13 mouse cellular contexts compared by ENCODE assay signal in genomic region chr7:82863341-82863740, GRCm38 (mm10). TPM values are rescaled to one million over a fixed set of nuclear protein-coding genes. Genes with fewer than 3 reads are reported as not detected.
A peak's percentile ranks its signal among the peaks of the same experiment; 100 is the strongest.
DNase-seq lines count a peak whose midpoint lies in the region; ATAC-seq and TF ChIP-seq lines count a peak whose summit lies in the region.
"Had no signal": no experiment of that assay in that cellular context is flagged by ENCODE, and none has a peak within 500 bp of the region (broad histone marks: within the 10 kb centered on the region; RNA-seq: fewer than 3 reads in every experiment).

No protein-coding gene starts in this region.

- H3K9me3 ChIP-seq in embryonic facial prominence, embryonic 10.5 days: no peaks in the 10 kb centered on the region
- H3K9me3 ChIP-seq in embryonic facial prominence, embryonic 14.5 days (ENCODE audit: control insufficient read depth, low read length): no peaks in the 10 kb centered on the region
- H3K9me3 ChIP-seq in hindbrain, embryonic 11.5 days (ENCODE audit: control insufficient read depth, low read length): no peaks in the 10 kb centered on the region
- H3K9me3 ChIP-seq in midbrain, embryonic 13.5 days: no peaks in the 10 kb centered on the region
- H3K9me3 ChIP-seq: heart, embryonic 12.5 days had no signal

- no peak for DNase-seq in embryonic facial prominence, embryonic 10.5 days (ENCODE audit: low spot score)
- peak; percentile 53 for DNase-seq in embryonic facial prominence, embryonic 14.5 days (ENCODE audit: low spot score)
- peak; percentile 38 for DNase-seq in hindbrain, embryonic 11.5 days (ENCODE audit: low spot score)
- DNase-seq in thymus, adult 2 months: no peak
- no peak for DNase-seq in kidney, adult 8-10 months
- DNase-seq in ovary, postnatal 36 days (ENCODE audit: low spot score): no peak
- DNase-seq: cerebellum, adult 8-10 months; kidney, postnatal 25 days; spleen, adult 18-20 months had no signal

- H3K4me3 ChIP-seq in embryonic facial prominence, embryonic 10.5 days: no peak overlapping the region
- no peak overlapping the region for H3K4me3 ChIP-seq in embryonic facial prominence, embryonic 14.5 days (ENCODE audit: low read depth, low read length)
- H3K4me3 ChIP-seq in hindbrain, embryonic 11.5 days (ENCODE audit: low read depth, low read length): no peak overlapping the region
- H3K4me3 ChIP-seq in midbrain, embryonic 13.5 days (replicated peaks): no peak overlapping the region; the same call in 1 of the 2 replicates
- no peak overlapping the region for H3K4me3 ChIP-seq in thymus, adult 2 months (ENCODE audit: control insufficient read depth, insufficient read depth, low read length)
- H3K4me3 ChIP-seq: heart, embryonic 12.5 days had no signal

- H3K4me1 ChIP-seq in embryonic facial prominence, embryonic 10.5 days: peaks cover 31% of the 10 kb centered on the region
- peaks cover 10% of the 10 kb centered on the region for H3K4me1 ChIP-seq in embryonic facial prominence, embryonic 14.5 days (ENCODE audit: control insufficient read depth, insufficient read depth, low read length)
- H3K4me1 ChIP-seq in hindbrain, embryonic 11.5 days (replicated peaks; ENCODE audit: control insufficient read depth, insufficient read depth, low read length): no peaks in the 10 kb centered on the region; the same call in 1 of the 2 replicates
- H3K4me1 ChIP-seq in midbrain, embryonic 13.5 days (replicated peaks): peaks cover 19% of the 10 kb centered on the region
- H3K4me1 ChIP-seq in thymus, adult 2 months (replicated peaks; ENCODE audit: control insufficient read depth, insufficient read depth, low read length): peaks cover 6% of the 10 kb centered on the region; the same call in 1 of the 2 replicates
- H3K4me1 ChIP-seq: heart, embryonic 12.5 days had no signal

- H3K27me3 ChIP-seq in embryonic facial prominence, embryonic 10.5 days (replicated peaks; ENCODE audit: low read depth, poor library complexity, severe bottlenecking): no peaks in the 10 kb centered on the region
- no peaks in the 10 kb centered on the region for H3K27me3 ChIP-seq in embryonic facial prominence, embryonic 14.5 days (replicated peaks; ENCODE audit: control insufficient read depth, insufficient read depth, low read length)
- H3K27me3 ChIP-seq in hindbrain, embryonic 11.5 days (ENCODE audit: control insufficient read depth, insufficient read depth, low read length): no peaks in the 10 kb centered on the region
- no peaks in the 10 kb centered on the region for H3K27me3 ChIP-seq in midbrain, embryonic 13.5 days
- no peaks in the 10 kb centered on the region for H3K27me3 ChIP-seq in thymus, adult 2 months (ENCODE audit: control insufficient read depth, insufficient read depth, low read length)

- TF ChIP-seq POLR2A in thymus, adult 2 months (IDR thresholded peaks at IDR 0.05; ENCODE audit: control insufficient read depth, extremely low read depth, insufficient read depth, low read length, poor library complexity): no peak

- H3K36me3 ChIP-seq in embryonic facial prominence, embryonic 10.5 days (replicated peaks): no peaks in the 10 kb centered on the region
- no peaks in the 10 kb centered on the region for H3K36me3 ChIP-seq in embryonic facial prominence, embryonic 14.5 days (ENCODE audit: control insufficient read depth, insufficient read depth, low read length)
- no peaks in the 10 kb centered on the region for H3K36me3 ChIP-seq in hindbrain, embryonic 11.5 days (ENCODE audit: control insufficient read depth, insufficient read depth, low read length)
- no peaks in the 10 kb centered on the region for H3K36me3 ChIP-seq in midbrain, embryonic 13.5 days
- no peaks in the 10 kb centered on the region for H3K36me3 ChIP-seq in thymus, adult 2 months (ENCODE audit: control insufficient read depth, insufficient read depth, low read length)
- H3K36me3 ChIP-seq: heart, embryonic 12.5 days had no signal

- no peak overlapping the region for H3K4me2 ChIP-seq in embryonic facial prominence, embryonic 14.5 days (ENCODE audit: low read depth, low read length)
- no peak overlapping the region for H3K4me2 ChIP-seq in hindbrain, embryonic 11.5 days (replicated peaks; ENCODE audit: low read depth, low read length)
- H3K4me2 ChIP-seq in midbrain, embryonic 13.5 days (replicated peaks): no peak overlapping the region
- H3K4me2 ChIP-seq: heart, embryonic 12.5 days had no signal

- no peak for TF ChIP-seq CTCF in thymus, adult 2 months (IDR thresholded peaks at IDR 0.05; ENCODE audit: borderline replicate concordance, control insufficient read depth, extremely low read depth, insufficient read depth, low read length, poor library complexity)

- 48% methylated on average over 6 of the region's 6 CpGs for WGBS in embryonic facial prominence, embryonic 10.5 days
- 31% methylated on average over 6 of the region's 6 CpGs for WGBS in embryonic facial prominence, embryonic 14.5 days
- 49% methylated on average over 6 of the region's 6 CpGs for WGBS in hindbrain, embryonic 11.5 days
- 28% methylated on average over 6 of the region's 6 CpGs for WGBS in midbrain, embryonic 13.5 days
- WGBS in thymus, adult 2 months: 96% methylated on average over 6 of the region's 6 CpGs

- ATAC-seq in embryonic facial prominence, embryonic 14.5 days (ENCODE audit: low read depth): no peak
- ATAC-seq in hindbrain, embryonic 11.5 days (ENCODE audit: low FRiP score): no peak
- no peak for ATAC-seq in midbrain, embryonic 13.5 days
- ATAC-seq: CD4-positive, CD25-positive, alpha-beta regulatory T cell, adult 4 months had no signal

- H3K27ac ChIP-seq in embryonic facial prominence, embryonic 10.5 days (replicated peaks): peak overlapping the region; percentile 60; the same call in 1 of the 2 replicates
- peak overlapping the region; percentile 28 for H3K27ac ChIP-seq in embryonic facial prominence, embryonic 14.5 days (replicated peaks; ENCODE audit: low read depth, low read length)
- H3K27ac ChIP-seq in hindbrain, embryonic 11.5 days (ENCODE audit: low read depth, low read length): peak overlapping the region; percentile 44
- peak overlapping the region; percentile 100 for H3K27ac ChIP-seq in midbrain, embryonic 13.5 days
- H3K27ac ChIP-seq in thymus, adult 2 months (ENCODE audit: control insufficient read depth, insufficient read depth, low read length): no peak overlapping the region
- H3K27ac ChIP-seq: stomach, postnatal 0 days had no signal

- no peak overlapping the region for H3K9ac ChIP-seq in embryonic facial prominence, embryonic 14.5 days (ENCODE audit: low read depth, low read length)
- no peak overlapping the region for H3K9ac ChIP-seq in hindbrain, embryonic 11.5 days (ENCODE audit: low read depth, low read length)
- H3K9ac ChIP-seq in midbrain, embryonic 13.5 days (replicated peaks): peak overlapping the region; percentile 10
- H3K9ac ChIP-seq: heart, embryonic 12.5 days had no signal

RNA-seq across cellular contexts. Expression of gene Mex3b, which starts 3.8 kb away (rescaled TPM):
- 27.8 and 30.1 TPM in 2 replicates for polyA plus RNA-seq in embryonic facial prominence, embryonic 10.5 days (2016; fragmentation: Nextera tagmentation; extraction: Ambion mirVana)
- 19.3 and 22.6 TPM in 2 replicates for polyA plus RNA-seq in embryonic facial prominence, embryonic 14.5 days (2014; fragmentation: Nextera tagmentation; extraction: Ambion mirVana)
- 36.3 and 36.5 TPM in 2 replicates for polyA plus RNA-seq in hindbrain, embryonic 11.5 days (2014; fragmentation: Nextera tagmentation; extraction: Ambion mirVana)
- 41.0 and 42.9 TPM in 2 replicates for polyA plus RNA-seq in midbrain, embryonic 13.5 days (2015; fragmentation: Nextera tagmentation; extraction: Ambion mirVana)
- 75.3 and 77.1 TPM in 2 replicates for polyA plus RNA-seq in thymus, adult 2 months (2012; rRNA removed)

Comparison
In these comparisons a context has a peak if more than half of its experiments do, and no peak if none do; other contexts are left out.
1. DNase-seq: peak in embryonic facial prominence, embryonic 14.5 days (single experiment) and hindbrain, embryonic 11.5 days (single experiment); none in embryonic facial prominence, embryonic 10.5 days (single experiment), thymus, adult 2 months (single experiment), kidney, adult 8-10 months (0 of 2) and ovary, postnatal 36 days (single experiment).